Mouse (Mus musculus): Measurements from ENCODE around the gene Cacna1d.

Cacna1d gene

DNA sequence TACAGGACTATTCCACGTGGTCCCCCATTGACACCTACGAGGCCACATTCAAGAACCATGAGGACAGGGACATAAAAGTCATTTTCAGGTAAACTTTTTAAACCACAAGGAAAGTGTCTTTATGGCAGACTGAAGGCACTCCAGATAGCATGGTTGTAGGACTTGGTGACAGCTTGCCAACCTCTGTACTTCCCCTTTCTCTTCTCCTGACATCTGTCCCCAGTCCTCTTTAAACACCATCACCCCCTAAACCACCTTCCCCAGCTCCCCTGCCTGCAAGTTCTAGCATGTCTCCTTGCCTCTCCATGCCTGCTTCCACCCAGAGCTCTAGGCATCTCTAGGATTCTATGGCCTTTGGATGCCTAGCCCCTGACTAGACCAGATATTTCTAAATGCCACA lies 426.4 kb downstream of the Cacna1d start:
- no peak for DNase-seq

DNA sequence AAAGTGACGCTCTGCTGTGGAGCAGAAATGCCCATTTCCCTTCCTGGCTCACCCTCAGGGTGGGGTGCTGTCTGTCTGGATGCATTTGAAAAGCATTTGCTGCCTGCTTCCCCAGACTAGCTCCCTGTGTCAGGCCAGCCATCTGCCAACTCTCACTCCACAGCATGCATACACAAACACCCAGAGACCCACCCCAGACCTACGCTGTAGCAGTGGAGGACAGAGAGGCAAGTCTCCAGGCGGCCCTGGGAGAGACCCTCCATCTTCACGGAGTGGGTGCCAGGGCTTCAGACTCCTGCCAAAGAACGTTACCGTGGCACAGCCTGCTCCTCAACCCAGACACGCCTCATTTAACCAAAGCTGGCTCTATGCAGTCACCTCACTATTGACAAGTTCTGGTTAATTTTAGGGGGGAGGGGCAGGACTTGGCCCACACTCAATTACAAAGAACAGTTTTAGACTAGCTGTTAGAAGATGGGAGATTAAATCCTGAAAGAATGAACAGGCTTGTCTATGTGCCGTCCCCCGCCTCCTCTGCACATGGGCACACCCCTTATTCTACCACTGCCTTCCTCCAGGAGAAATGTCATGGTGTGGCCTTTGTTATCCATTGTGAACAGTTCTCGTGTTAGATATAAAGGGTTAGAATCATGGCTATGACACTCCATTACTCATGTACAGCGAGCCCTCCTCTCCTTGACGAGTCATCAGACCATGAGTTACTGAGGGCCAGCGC lies 435.1 kb downstream of the Cacna1d start:
- DNase-seq, result peak; percentile 12

DNA sequence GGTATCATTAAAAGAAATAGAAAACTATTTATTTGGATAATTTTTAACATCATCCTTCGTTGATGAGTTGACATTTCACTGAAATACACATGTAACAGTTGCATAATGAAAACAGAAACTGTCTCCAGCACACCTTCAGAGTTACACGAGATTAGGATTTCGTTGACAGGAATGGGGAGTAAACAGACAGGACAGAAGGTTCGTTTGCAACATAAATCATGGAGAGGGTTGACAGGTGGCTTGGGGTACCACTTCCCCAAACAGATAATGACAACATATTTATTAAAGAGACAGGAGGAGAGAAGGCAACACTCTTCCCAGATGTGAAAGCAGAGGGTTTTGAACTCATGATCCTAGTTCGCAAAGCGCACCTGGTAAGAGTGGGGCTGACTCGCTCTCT lies 436.3 kb downstream of the Cacna1d start:
- no peak for DNase-seq

DNA sequence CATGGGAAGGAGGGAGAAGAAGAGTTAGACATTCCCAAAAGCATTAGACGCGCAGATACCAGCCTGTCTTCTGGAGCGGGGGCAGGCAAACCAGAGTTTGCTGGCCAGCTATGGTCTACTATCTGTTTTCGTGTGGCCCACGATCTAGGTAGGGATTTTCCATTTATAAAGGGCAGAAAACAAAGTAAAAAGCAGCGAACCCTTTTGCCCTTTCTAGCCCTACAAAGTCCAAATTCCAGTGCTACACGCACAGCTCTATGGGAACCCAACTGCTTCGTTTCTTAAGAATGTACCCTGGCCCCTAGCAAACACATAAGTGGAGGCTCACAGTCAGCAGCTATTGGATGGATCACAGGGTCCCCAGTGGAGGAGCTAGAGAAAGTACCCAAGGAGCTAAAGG lies 441.0 kb downstream of the Cacna1d start:
- no peak for DNase-seq

DNA sequence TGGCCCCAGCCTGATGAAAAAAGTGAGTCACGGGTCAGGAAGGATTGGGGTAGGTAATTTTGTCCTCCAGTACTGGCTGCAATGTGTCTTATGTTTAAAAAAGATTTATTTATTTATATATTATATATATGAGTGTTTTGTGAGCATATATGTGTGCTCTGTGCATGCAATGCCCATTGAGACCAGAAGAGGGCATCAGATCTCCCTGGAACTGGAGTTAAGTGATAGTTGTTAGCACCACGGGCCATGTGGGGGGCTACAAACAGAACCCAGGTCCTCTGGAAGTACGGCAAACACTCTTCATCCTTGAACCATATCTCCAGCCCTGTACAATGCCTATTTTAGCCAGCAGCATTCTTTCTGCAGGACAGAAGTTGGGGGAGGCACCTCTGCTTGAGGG lies 443.2 kb downstream of the Cacna1d start:
- DNase-seq, result no peak

DNA sequence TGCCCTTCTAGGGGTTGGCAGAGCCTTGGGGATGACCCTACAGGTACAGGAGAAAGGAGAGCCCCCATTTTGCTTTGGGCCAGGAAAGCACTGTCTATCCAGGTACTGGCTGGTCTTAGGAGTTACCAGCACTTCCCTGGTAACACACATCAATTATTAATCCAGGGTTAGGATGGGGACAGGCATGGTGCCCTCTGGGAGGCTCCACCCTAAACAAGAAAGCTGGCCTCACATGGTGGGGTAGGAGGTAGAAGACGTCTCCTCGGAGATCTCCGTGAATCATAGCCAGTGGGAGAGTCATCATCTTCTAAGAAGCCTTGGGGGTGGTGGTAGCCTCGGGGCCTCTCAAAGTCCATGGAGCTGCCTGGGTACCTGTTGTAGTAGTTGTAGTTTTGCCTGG lies 444.3 kb downstream of the Cacna1d start:
- DNase-seq, result no peak

DNA sequence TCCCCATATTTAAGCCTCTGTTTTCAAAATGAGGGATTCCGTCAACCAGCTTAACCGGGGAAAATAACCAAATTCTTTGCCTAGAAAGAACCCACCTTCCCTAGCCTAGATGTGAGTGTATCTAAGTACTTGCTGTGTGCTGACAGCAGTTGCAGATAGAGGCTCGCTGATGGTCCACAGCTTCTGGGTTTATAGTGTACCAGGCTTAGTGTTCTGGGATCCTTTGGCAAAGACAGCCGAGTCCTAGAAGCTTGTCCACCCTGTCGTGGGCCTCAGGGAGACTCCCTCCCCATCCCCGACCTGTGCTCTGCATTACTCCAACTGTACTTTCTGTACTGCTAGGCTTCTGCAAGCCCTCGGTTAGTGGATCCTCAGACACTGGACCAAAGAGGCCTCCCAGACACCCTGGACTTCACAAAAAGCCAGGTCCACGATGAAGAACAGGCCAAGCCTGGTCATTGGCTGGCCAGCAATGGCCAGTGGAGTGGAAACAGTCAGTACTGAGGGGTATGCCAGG lies 445.5 kb downstream of the Cacna1d start:
- DNase-seq, result no peak

DNA sequence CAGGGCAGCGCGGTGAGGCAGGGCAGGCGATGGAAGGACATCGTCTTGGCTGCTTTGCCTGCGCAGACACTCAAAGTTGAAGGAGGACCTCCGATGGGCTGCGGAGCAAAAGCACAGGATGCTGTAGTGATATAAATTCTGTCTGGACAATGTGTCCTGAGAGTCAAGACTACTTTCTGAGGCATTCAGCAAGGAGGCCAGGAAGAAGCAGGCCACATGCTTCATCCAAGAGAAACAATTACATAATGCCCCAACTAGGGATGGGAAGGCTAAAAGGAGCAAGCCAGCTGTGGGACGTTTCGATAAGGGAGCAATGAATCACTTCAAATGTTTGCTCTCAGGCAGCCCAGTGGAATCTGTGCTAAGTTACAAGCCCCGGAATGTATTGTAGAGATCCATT lies 446.0 kb downstream of the Cacna1d start:
- no peak for DNase-seq

DNA sequence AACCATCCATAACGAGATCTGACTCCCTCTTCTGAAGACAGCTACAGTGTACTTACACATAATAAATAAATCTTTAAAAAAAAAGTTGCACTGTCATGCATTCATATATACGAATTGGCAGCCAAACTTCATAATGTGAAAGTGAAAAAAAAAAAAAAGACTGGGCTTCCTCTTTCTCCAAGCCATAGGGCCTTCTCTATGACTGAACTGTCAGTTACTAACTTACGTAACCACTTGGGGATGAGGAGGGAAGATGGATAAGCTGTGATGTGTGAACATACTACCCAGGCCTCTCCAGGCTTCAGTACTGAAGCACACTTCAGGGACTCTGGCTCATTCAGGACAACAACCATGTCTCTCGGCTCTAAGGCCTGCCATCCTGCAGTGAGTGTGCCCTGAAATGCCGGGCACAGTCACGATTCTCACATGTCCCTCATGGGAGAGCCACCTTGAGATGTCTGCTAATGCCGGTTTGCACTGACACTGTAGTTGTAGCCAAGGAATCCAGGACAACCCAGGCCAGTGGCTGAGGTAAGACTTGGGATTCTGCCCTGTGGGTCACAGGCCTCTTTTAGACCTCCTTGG lies 447.8 kb downstream of the Cacna1d start:
- no peak for DNase-seq

DNA sequence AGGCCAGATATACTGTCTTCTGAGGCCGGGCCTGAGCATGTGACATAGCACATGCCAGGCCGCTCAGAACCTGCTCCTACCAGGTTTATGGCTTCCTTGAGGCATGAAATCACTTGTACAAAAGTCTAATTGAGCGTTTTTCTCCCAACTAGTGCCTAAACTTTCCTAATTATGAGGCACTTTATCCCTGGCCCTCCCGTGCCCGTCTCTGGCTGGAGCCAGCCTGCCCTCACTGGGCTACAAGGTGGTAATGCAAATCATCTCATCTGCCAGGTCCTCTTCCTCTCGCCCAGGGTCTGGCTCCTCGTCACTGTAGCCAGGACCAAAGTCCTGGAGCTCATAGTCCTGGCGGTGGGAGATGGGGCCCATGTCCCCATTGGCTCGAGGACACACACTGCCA lies 449.4 kb downstream of the Cacna1d start:
- no peak for DNase-seq

DNA sequence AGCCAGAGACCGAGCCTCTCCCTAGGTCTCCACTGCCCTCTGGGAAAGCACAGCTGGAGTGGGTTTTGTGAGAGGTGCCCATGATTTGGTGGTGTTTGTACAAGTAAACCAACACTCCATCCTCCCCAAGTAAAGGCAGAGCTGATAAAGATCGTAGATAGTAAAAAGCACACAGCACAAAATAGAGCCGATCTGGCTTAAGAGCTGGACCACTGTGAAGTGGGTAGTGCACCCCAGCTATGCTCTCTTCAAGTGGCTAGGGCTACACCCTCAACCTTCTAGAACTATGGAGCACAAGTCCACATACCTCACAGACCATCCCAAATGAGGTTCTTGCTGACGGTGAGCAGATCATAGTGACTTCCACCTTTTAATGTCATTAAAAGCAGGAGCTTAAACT lies 451.8 kb downstream of the Cacna1d start:
- no peak for DNase-seq

DNA sequence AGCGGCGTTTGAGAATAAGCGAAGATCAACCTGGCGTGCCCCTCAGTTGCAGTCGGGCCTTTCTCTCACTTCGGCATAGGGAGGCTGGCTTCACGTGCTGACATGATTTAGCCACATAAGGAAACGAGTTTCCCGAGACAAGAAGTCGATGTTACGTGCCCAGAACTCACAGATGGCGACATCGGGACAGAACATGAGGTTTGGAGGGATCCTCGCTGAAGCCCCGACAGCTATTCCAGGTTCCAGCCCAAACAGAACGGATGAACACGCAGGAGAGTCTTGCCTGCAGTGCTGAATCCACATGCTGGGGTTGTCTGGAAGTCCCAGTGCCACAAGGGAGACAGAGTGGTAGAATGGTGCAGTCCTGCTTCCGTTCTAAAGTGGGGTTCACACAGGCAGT lies 452.8 kb downstream of the Cacna1d start:
- DNase-seq, result no peak

DNA sequence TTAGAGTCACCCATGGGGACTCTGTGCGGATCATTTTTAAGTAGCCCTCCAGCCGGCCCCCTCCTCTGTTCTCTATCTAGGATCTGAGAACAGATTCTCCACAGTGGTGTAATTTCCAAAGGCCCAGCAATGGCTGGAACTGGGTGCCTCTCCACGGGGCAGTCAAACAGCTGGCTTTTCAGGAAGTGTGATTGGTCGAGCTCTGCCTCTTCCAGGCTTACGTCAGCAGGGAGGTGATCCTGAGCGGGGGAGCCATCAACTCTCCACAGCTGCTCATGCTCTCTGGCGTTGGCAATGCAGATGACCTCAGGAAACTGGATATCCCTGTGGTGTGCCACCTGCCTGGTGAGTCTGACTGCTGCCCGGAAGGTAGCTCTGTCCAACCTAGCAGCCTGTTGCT lies 457.9 kb downstream of the Cacna1d start:
- DNase-seq, result no peak

DNA sequence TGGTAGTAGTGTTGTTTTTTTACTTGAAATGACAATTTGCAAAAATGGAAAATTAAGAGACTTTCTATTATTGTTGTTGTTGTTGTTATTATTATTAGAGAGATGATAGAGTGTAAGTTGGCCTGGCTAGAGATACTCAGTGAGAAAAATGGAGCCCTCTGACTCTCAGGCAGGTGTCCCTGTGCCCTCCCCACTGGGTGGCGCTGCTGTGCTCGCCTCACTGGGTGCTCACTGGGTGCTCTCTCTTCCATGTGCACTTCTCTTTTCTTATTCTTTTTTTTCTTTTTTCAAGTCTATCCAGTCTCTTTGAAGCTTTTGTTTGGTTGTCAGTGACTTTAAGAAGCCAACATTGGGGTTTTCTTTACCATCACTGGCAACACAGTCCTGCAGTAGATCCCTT lies 463.9 kb downstream of the Cacna1d start:
- no peak for DNase-seq

DNA sequence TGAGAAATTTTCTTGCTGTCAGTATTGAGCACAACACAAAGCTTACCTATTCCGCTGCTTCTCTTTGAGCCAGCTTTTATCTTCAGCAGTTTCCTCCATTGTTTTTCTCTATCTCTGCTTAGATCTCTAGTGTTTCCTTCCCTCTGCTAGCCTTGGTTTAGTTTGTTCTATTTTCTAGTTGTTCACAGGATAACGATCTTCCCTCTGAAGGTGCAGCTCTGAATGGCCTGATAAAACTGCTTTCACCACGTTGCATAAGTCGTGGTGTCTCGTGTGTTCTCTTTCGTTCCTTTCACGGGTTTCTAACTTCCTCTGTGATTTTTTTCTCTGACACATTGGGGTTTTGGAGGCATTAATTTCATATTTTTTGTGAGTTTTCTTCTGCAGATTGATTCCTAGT lies 466.9 kb downstream of the Cacna1d start:
- DNase-seq, result no peak

DNA sequence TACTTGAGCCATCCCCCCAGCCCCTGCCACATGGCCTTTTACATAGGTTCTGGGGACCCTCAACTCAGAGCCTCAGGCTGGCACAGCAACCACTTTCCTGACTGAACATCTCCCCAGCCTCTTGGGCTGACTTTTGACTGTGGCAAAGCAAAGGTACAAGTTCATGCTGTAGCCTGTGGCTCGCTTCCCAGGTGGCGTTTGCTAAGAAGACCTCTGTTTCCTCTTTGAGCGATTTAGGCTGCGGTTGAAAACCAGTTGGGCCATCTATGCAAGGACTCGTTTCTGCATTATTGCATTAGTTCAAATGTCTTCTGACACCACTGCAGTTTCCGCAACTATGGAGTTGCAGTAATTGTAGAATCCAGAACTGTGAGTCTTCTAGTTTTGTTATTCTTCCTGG lies 468.8 kb downstream of the Cacna1d start:
- no peak for DNase-seq

DNA sequence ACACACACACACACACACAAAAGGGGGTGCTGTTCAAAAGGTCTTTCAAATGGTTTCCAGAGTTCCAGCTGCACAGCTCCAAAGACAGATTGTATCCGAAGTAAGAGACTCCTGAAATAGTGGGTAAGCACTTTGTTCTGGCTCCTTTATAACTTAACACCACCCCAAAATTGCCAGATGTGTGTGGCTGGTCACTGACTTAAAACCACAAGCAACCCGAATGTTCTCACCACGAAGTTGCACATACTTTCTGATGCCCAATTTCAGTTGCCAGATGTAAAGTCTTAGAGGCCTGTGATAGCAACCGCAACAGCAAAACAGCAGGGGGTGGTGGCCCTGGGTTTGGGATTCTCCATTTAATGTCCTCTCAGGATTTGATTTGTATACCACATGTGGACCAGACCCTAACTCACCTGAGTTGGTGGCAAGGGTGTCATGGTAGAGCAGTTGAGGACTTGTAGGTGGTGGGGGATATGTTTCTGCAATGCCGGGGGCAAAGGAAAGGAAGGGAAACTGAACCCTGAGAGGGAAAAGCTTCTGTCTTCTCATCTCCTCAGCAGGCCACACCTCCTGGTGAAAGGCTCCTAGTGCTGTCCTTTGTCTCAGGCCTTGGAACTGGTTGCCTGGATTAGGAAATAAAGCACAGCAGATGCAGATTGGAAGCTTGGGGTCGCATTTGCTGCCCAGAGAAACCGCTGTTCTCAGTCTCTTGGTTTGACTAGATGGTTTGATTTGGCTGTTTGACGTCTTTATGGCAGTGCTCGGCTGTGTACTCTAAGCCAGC lies 471.3 kb downstream of the Cacna1d start:
- DNase-seq, result no peak

DNA sequence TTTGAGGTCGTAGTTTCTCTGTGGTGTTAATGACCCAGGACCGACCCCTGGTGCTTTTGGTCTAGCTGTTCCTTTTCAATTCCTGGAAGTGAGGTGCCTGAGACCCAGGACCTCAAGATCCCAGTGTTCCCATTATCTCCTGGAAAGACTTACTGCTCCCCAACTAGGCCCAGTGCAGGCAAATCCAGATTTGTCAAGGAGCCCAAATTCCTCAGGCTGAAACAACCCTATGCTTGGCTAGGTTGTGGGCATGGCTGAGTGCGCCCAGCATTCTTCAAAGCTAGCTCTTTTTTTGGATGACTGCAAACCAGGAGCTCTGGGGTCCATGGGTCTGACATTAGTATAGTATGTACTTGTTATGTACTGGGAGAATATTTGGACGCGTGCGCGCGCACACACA lies 471.9 kb downstream of the Cacna1d start:
- DNase-seq, result no peak

DNA sequence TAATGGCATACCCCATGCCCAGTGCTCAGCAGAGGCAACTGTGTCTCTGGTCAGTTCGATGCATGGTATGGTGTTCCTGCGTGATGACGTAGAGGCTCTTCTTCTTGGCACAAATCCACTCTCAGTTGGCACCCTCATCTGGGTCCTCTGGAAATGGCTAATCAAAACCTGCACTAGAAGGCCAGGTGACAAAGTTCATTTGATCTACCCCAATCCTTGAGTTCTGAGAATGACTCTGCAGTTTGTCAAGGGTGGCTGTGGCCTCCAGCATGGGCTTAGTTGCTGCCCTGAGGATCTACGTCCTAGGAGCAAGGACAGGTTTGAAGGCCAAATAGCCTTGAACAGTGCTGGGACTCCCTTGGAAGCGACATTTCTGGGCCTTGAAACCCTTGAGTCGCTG lies 472.4 kb downstream of the Cacna1d start:
- DNase-seq, result no peak

DNA sequence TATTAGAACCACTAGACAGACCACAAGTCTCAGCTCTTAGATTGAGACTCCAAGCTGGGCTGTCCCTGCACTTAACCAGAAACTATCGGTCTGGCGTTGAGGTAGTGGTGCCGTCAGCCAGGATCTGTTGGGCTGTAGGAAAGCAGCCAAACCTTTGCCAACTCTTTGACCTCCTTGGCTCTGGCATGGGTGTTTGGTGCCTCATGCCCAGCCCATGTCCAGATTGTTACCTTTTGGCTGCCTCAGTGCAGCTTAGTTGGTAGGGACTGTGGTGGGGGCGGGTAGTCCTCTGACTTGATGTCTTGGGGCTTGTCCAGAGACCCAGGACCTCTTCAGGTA lies 472.8 kb downstream of the Cacna1d start:
- DNase-seq, result no peak

DNA sequence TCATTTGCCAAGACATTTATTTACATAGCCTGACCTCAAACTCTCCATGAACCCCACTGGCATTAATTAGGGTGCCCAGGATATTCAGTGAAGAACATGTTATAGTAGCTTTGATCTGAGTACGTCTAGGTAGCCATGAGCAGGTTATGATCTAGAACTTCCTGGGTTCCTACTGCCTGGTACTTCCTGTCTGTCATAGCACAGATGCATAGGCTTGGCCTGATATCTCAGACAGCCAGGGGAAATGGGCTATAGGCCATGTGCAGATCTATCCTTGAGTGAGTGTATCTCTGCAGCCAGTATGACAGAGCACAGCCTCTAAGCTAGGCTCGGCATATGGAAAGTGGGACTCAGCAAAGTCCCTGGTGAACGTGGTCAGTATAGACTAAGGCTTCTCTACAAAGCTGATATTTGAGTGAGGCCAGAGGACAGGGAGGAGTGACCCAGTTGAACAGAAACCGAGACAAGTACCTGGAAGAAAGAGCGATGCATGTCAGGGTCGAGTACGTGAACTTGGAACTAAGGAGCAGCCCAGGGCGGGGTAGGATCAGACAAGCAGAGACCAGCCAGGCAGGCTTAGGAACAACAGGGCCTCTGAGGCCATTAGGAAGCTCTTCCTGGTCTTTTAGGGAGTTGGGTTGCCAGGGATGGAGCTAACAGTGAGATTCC lies 473.3 kb downstream of the Cacna1d start:
- no peak for DNase-seq

DNA sequence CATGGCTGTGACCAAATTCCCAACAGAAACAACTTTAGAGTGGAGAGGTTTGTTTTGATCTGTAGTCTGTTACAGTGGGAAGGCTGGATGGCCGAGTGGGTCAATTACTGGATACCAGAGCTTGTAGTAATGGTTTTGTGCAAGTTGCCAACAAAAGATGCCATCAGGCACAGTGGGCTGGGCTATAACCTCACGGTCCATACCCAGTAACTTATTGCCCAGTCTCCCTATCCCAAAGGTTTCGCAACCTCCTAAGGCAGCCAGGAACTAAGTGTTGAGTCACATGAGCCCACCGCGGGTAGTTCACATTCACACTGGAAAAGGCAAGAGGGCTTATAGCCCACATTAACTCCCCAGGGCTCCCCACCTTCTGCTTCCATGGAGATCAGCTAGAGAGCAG lies 474.6 kb downstream of the Cacna1d start:
- no peak for DNase-seq

DNA sequence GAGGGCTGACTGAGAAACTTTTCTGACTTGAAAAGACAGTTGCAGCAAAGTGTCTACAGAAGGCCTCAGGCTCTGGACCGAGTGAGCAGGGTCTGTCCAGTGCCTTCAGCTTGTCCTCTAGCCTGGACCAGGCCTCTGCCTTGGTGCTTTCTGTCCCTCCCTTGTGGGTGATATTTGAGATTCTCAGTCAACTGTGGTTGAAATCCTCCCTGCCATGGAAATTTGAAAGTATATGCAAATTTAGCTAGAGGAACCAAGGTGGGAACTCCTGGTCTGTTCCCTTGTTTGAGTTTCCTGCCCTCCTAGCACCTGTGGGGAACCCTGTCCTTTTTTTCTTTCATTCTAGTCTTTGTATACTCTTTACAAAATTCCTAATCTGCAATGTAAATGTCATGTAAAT lies 476.2 kb downstream of the Cacna1d start:
- DNase-seq, result no peak

DNA sequence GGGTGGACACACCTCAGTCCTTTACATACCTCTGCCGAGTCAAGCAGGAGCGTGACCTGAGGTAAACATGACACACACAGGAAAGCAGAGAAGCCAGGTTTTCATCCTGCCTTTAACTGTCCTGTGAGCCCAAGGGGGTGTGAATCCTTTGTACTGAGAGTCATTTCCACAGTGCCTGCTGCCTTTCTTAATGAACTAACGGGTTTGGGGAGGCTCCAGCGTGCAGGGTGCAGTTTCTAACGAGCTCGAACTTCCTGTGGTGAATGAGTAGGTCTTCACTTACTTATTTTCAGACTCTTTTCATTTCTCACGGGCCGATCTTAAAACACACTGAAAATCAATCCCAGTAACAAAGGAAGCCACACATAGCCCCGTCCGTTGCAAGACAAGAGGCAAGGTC lies 476.8 kb downstream of the Cacna1d start:
- DNase-seq, result no peak

Measured in retina, postnatal 1 day (tissue).